Mouse (Mus musculus) liver, adult 2 months (tissue): Measurements from ENCODE around the gene Fam204a.

ENCODE experiments used
- CTCF ChIP-seq: fragments of 200-500 bp; IDR thresholded peaks from 2 replicates; pipeline ENCODE4 v1.5.1; 2011; ENCODE audit warnings: low read depth, low read length, control low read depth
- POLR2A ChIP-seq: fragments of 200-500 bp; IDR thresholded peaks from 2 replicates; pipeline ENCODE4 v1.6.1; 2011; ENCODE audit warnings: low read length, control low read depth; ENCODE audit not compliant: insufficient read depth; ENCODE audit errors: extremely low read depth

GRCm38 (mm10) chr19:60245250-60245649 is 18.7 kb upstream of the Fam204a start:
- TF ChIP-seq POLR2A (no peak), CTCF (no peak)
